Mouse (Mus musculus) naive thymus-derived CD4-positive, alpha-beta T cell, adult 2 months (primary cell): ENCODE results near the gene Mndal.
"Not testable (repeated sequence)": the region's sequence is repeated elsewhere in the genome, so short reads cannot be mapped to it uniquely, and the experiment has no call there.

Source experiments
- DNase-seq: peaks from one replicate; pipeline ENCODE4 v3.0.0-alpha.2; 2011; ENCODE audit warnings: low read depth

The Mndal gene

GRCm38 (mm10) chr1:173941924-173942779, at the start of gene Mndal, which contains the start of gene Ifi203:
Mndal (minus strand) TSS chr1:173942491.
Ifi203 (minus strand) TSS chr1:173942672.
- DNase-seq, result peak; percentile 26

GRCm38 (mm10) chr1:173982694-173983305, 40.5 kb upstream of the Mndal start, which contains the start of gene Ifi202b:
Ifi202b (minus strand) TSS chr1:173982744.
- DNase-seq, result not testable (repeated sequence)

- not testable (repeated sequence) for DNase-seq
Measured at GRCm38 (mm10) chr1:173981038-173981437, 38.7 kb upstream of the Mndal start.

GRCm38 (mm10) chr1:173977622-173978021, 35.3 kb upstream of the Mndal start:
- no peak for DNase-seq

GRCm38 (mm10) chr1:173973111-173973510, 30.8 kb upstream of the Mndal start:
- DNase-seq, result no peak

- not testable (repeated sequence) for DNase-seq
Measured at GRCm38 (mm10) chr1:173961491-173961890, 19.2 kb upstream of the Mndal start.

GRCm38 (mm10) chr1:173959998-173960397, 17.7 kb upstream of the Mndal start:
- not testable (repeated sequence) for DNase-seq

- DNase-seq, result not testable (repeated sequence)
Measured at GRCm38 (mm10) chr1:173955839-173956527, 13.7 kb upstream of the Mndal start.

- DNase-seq, result no peak
Measured at GRCm38 (mm10) chr1:173955071-173955796, 12.9 kb upstream of the Mndal start.

- DNase-seq, result no peak
Measured at GRCm38 (mm10) chr1:173953563-173953962, 11.3 kb upstream of the Mndal start.

- peak; percentile 40 for DNase-seq
Measured at GRCm38 (mm10) chr1:173949044-173949443, 6.8 kb upstream of the Mndal start.

- DNase-seq, result peak; percentile 36
Measured at GRCm38 (mm10) chr1:173942780-173943066, 432 bp upstream of the Mndal start.

- not testable (repeated sequence) for DNase-seq
Measured at GRCm38 (mm10) chr1:173941522-173941921, 769 bp downstream of the Mndal start.

- DNase-seq, result not testable (repeated sequence)
Measured at GRCm38 (mm10) chr1:173919279-173919678, 23.0 kb downstream of the Mndal start.

GRCm38 (mm10) chr1:173914559-173914958, 27.7 kb downstream of the Mndal start:
- DNase-seq, result no peak

- DNase-seq, result not testable (repeated sequence)
Measured at GRCm38 (mm10) chr1:173913256-173913791, 29.0 kb downstream of the Mndal start.

- DNase-seq, result not testable (repeated sequence)
Measured at GRCm38 (mm10) chr1:173912548-173913255, 29.6 kb downstream of the Mndal start, which contains the start of gene Ifi211. Ifi211 (minus strand) TSS chr1:173913046.

GRCm38 (mm10) chr1:173911808-173912464, 30.4 kb downstream of the Mndal start:
- DNase-seq, result no peak

- not testable (repeated sequence) for DNase-seq
Measured at GRCm38 (mm10) chr1:173908390-173908789, 33.9 kb downstream of the Mndal start.

- peak; percentile 22 for DNase-seq
Measured at GRCm38 (mm10) chr1:173905885-173906284, 36.4 kb downstream of the Mndal start.
